Mouse (Mus musculus) thymus, adult 2 months (tissue): ENCODE data around the gene Zbtb48.

ENCODE experiments used
- CTCF ChIP-seq: fragments of 200-500 bp; IDR thresholded peaks from 2 replicates; pipeline ENCODE4 v1.5.1; 2012; ENCODE audit warnings: mild to moderate bottlenecking, control low read depth, low read length, moderate library complexity, borderline replicate concordance; ENCODE audit not compliant: control insufficient read depth, poor library complexity, insufficient read depth; ENCODE audit errors: extremely low read depth
- POLR2A ChIP-seq: fragments of 200-500 bp; IDR thresholded peaks from 2 replicates; pipeline ENCODE4 v1.6.1; 2012; ENCODE audit warnings: mild to moderate bottlenecking, low read length, control low read depth, moderate library complexity; ENCODE audit not compliant: control insufficient read depth, poor library complexity, insufficient read depth; ENCODE audit errors: extremely low read depth

DNA sequence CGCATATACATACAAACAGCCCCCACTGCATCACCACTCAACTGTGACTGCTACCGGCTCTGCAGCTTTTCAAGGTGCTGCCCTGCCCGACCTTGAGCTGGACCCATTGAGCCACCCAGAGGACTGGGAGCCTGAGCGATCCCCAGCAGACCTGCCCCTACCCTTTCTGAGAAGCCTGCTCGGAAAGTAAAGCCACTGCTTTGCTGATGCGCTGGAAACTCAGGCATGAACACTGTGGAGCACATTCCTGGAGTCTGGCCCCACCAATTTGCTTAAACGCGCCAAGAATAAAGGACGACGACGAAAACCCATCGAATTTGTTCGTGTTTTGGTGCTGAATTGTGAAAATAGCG lies 19.3 kb downstream of the Zbtb48 start:
- TF ChIP-seq POLR2A (no peak), CTCF (no peak)
